Mouse (Mus musculus) midbrain, postnatal 0 days (tissue): Measurements from ENCODE around the gene Saxo1. TPM values are rescaled to one million over a fixed set of nuclear protein-coding genes. Genes with fewer than 3 reads are reported as not detected.

Experiments
- ATAC-seq: fragments of 200-750 bp; cut with Nextera tagmentation; 2 replicates; pipeline ENCODE4 v1.8.0; 2017; ENCODE audit warnings: moderate number of reproducible peaks, mild to moderate bottlenecking, moderate TSS enrichment, moderate library complexity; ENCODE audit not compliant: low FRiP score
- DNase-seq: peaks from one replicate; pipeline ENCODE4 v3.0.0-alpha.2; 2015; ENCODE audit warnings: low spot score
- H3K27ac ChIP-seq: fragments of 300-500 bp; sonication (generic); 2 replicates; pipeline ENCODE4 v1.5.1; 2014; ENCODE audit warnings: low read depth, mild to moderate bottlenecking, low read length, mixed read lengths
- H3K27me3 ChIP-seq: fragments of 300-500 bp; sonication (generic); 2 replicates; pipeline ENCODE4 v1.6.1; 2014; ENCODE audit warnings: low read length, control low read depth, mixed read lengths; ENCODE audit not compliant: insufficient read depth
- H3K36me3 ChIP-seq: fragments of 300-500 bp; sonication (generic); 2 replicates; pipeline ENCODE4 v1.6.1; 2014; ENCODE audit warnings: low read length, control low read depth, mixed read lengths; ENCODE audit not compliant: insufficient read depth
- H3K4me1 ChIP-seq: fragments of 300-500 bp; sonication (generic); 2 replicates; pipeline ENCODE4 v1.6.1; 2014; ENCODE audit warnings: mild to moderate bottlenecking, control low read depth, antibody characterized with exemption, low read length, mixed read lengths; ENCODE audit not compliant: insufficient read depth
- H3K4me2 ChIP-seq: fragments of 300-500 bp; sonication (generic); 2 replicates; pipeline ENCODE4 v1.6.1; 2014; ENCODE audit warnings: low read depth, mild to moderate bottlenecking, low read length, mixed read lengths; ENCODE audit not compliant: poor library complexity, severe bottlenecking
- H3K4me3 ChIP-seq: fragments of 300-500 bp; sonication (generic); 2 replicates; pipeline ENCODE4 v1.5.1; 2014; ENCODE audit warnings: low read depth, mild to moderate bottlenecking, low read length, moderate library complexity
- H3K9ac ChIP-seq: fragments of 300-500 bp; sonication (generic); replicated peaks from 2 replicates; pipeline ENCODE4 v1.6.1; 2014; ENCODE audit warnings: mild to moderate bottlenecking, low read length, moderate library complexity, mixed read lengths; ENCODE audit not compliant: poor library complexity, severe bottlenecking
- H3K9me3 ChIP-seq: fragments of 300-500 bp; sonication (generic); 2 replicates; pipeline ENCODE4 v1.6.1; 2016; ENCODE audit warnings: low read length, control low read depth
- CTCF ChIP-seq: IDR thresholded peaks from 2 replicates; pipeline ENCODE4 v1.5.1; 2016; ENCODE audit warnings: antibody characterized with exemption, mild to moderate bottlenecking
- WGBS: fragments of 180-500 bp; shearing (Covaris S2); extraction: QIAGEN DNeasy Blood & Tissue Kit; methylation state at CpG from one replicate; pipeline ENCODE4 v1.1.7; 2014; 5-methylcytosine and 5-hydroxymethylcytosine counted together
- polyA plus RNA-seq: library from polyadenylated mRNA; unstranded; fragments of >200 nt; fragmentation: Nextera tagmentation; extraction: Ambion mirVana; gene quantifications from 2 replicates; pipeline ENCODE4 v1.2.1, GENCODE M21; 2015
- total RNA-seq: library from RNA; depleted of rRNA; stranded (reverse); fragments of >200 nt; gene quantifications from 2 replicates; pipeline ENCODE4 v1.2.3, GENCODE M21; 2014

The Saxo1 gene
- total and polyA plus RNA-seq, 2 experiments from 2014 or later, result not detected

- Histone ChIP-seq H3K4me1 (no peaks in the 10 kb centered on the region), H3K9ac (no peak overlapping the region), H3K36me3 (no peaks in the 10 kb centered on the region), H3K9me3 (no peaks in the 10 kb centered on the region), H3K27me3 (no peaks in the 10 kb centered on the region), H3K27ac (no peak overlapping the region), H3K4me2 (no peak overlapping the region), H3K4me3 (no peak overlapping the region)
- no peak for ATAC-seq
- DNase-seq, result no peak
- WGBS, result 78% methylated on average over 5 of the region's 5 CpGs
- TF ChIP-seq CTCF, result no peak
Observed at GRCm38 (mm10) chr4:86523771-86524170, 34.4 kb downstream of the Saxo1 start.

- no peaks in the 10 kb centered on the region for H3K9me3 ChIP-seq
- H3K9ac ChIP-seq, result no peak overlapping the region
- no peaks in the 10 kb centered on the region for H3K36me3 ChIP-seq
- no peak for DNase-seq
- H3K4me2 ChIP-seq, result no peak overlapping the region
- H3K27me3 ChIP-seq, result no peaks in the 10 kb centered on the region
- ATAC-seq, result no peak
- WGBS, result 86% methylated on average over 12 of the region's 12 CpGs
- H3K4me1 ChIP-seq, result no peaks in the 10 kb centered on the region
- no peak for TF ChIP-seq CTCF
- no peak overlapping the region for H3K4me3 ChIP-seq
- H3K27ac ChIP-seq, result no peak overlapping the region
Observed at GRCm38 (mm10) chr4:86520695-86521094, 37.4 kb downstream of the Saxo1 start.

GRCm38 (mm10) chr4:86519953-86520352 lies 38.2 kb downstream of the Saxo1 start:
- 92% methylated on average over 6 of the region's 6 CpGs for WGBS
- H3K4me1 ChIP-seq, result no peaks in the 10 kb centered on the region

GRCm38 (mm10) chr4:86504656-86505055 lies 53.5 kb downstream of the Saxo1 start:
- no peak overlapping the region for H3K9ac ChIP-seq
- H3K27ac ChIP-seq, result no peak overlapping the region
- no peaks in the 10 kb centered on the region for H3K4me1 ChIP-seq
- DNase-seq, result no peak
- no peak overlapping the region for H3K4me2 ChIP-seq
- H3K9me3 ChIP-seq, result no peaks in the 10 kb centered on the region
- H3K4me3 ChIP-seq, result no peak overlapping the region
- no peaks in the 10 kb centered on the region for H3K27me3 ChIP-seq
- WGBS, result 86% methylated on average over 6 of the region's 6 CpGs
- TF ChIP-seq CTCF, result no peak
- no peaks in the 10 kb centered on the region for H3K36me3 ChIP-seq
- no peak for ATAC-seq

More at GRCm38 (mm10) chr4:86519953-86520352, 38.2 kb downstream of the Saxo1 start:
- Histone ChIP-seq H3K36me3 (no peaks in the 10 kb centered on the region), H3K4me2 (no peak overlapping the region), H3K9ac (no peak overlapping the region), H3K4me3 (no peak overlapping the region), H3K9me3 (no peaks in the 10 kb centered on the region), H3K27me3 (no peaks in the 10 kb centered on the region), H3K27ac (no peak overlapping the region)
- DNase-seq, result no peak
- no peak for ATAC-seq
- no peak for TF ChIP-seq CTCF

- Histone ChIP-seq H3K4me1 (no peaks in the 10 kb centered on the region), H3K36me3 (no peaks in the 10 kb centered on the region), H3K27ac (no peak overlapping the region), H3K9ac (no peak overlapping the region), H3K9me3 (no peaks in the 10 kb centered on the region), H3K4me3 (no peak overlapping the region), H3K4me2 (no peak overlapping the region), H3K27me3 (no peaks in the 10 kb centered on the region)
- TF ChIP-seq CTCF, result no peak
- DNase-seq, result no peak
- ATAC-seq, result no peak
- WGBS, result 90% methylated on average over 1 of the region's 1 CpGs
Observed at GRCm38 (mm10) chr4:86499561-86499960, 58.6 kb downstream of the Saxo1 start.

GRCm38 (mm10) chr4:86498754-86499153 lies 59.4 kb downstream of the Saxo1 start:
- no peaks in the 10 kb centered on the region for H3K27me3 ChIP-seq
- TF ChIP-seq CTCF, result no peak
- H3K27ac ChIP-seq, result no peak overlapping the region
- 74% methylated on average over 5 of the region's 5 CpGs for WGBS
- no peak overlapping the region for H3K9ac ChIP-seq
- H3K4me2 ChIP-seq, result no peak overlapping the region
- H3K4me3 ChIP-seq, result no peak overlapping the region
- no peak for ATAC-seq
- no peak for DNase-seq
- no peaks in the 10 kb centered on the region for H3K9me3 ChIP-seq
- no peaks in the 10 kb centered on the region for H3K36me3 ChIP-seq
- no peaks in the 10 kb centered on the region for H3K4me1 ChIP-seq
